Mouse (Mus musculus): ENCODE results near the gene Tmem44. TPM values are rescaled to one million over a fixed set of nuclear protein-coding genes. Genes with fewer than 3 reads are reported as not detected.
A peak's percentile ranks its signal among the peaks of the same experiment; 100 is the strongest.

Gene Tmem44
- polyA plus RNA-seq, 1 experiment from 2014 or later: 69.3 TPM

- Histone ChIP-seq H3K27me3 (no peaks in the 10 kb centered on the region), H3K4me1 (replicated peaks) (no peaks in the 10 kb centered on the region), H3K9me3 (no peaks in the 10 kb centered on the region), H3K27ac (replicated peaks) (no peak overlapping the region), H3K9ac (no peak overlapping the region), H3K4me3 (no peak overlapping the region), H3K4me2 (no peak overlapping the region), H3K36me3 (peaks cover 95% of the 10 kb centered on the region)
- WGBS: 95% methylated on average over 1 of the region's 1 CpGs
- no peak for ATAC-seq (ENCODE audit: low read depth)
Measured at GRCm38 (mm10) chr16:30576392-30576791, 25.8 kb upstream of the Tmem44 start.

- Histone ChIP-seq H3K27ac (replicated peaks) (no peak overlapping the region), H3K9ac (no peak overlapping the region), H3K4me2 (no peak overlapping the region), H3K27me3 (no peaks in the 10 kb centered on the region), H3K4me3 (no peak overlapping the region), H3K36me3 (peaks cover 95% of the 10 kb centered on the region), H3K9me3 (no peaks in the 10 kb centered on the region), H3K4me1 (replicated peaks) (no peaks in the 10 kb centered on the region)
- ATAC-seq (ENCODE audit: low read depth): no peak
- WGBS: 87% methylated on average over 7 of the region's 7 CpGs
Measured at GRCm38 (mm10) chr16:30575815-30576214, 25.2 kb upstream of the Tmem44 start.

- no peak overlapping the region for H3K27ac ChIP-seq (replicated peaks)
- 70% methylated on average over 4 of the region's 4 CpGs for WGBS
- no peak overlapping the region for H3K4me2 ChIP-seq
- H3K4me3 ChIP-seq: no peak overlapping the region
- H3K36me3 ChIP-seq: peaks cover 95% of the 10 kb centered on the region
- no peaks in the 10 kb centered on the region for H3K27me3 ChIP-seq
- no peaks in the 10 kb centered on the region for H3K9me3 ChIP-seq
- H3K4me1 ChIP-seq (replicated peaks): no peaks in the 10 kb centered on the region
- H3K9ac ChIP-seq: no peak overlapping the region
- ATAC-seq (ENCODE audit: low read depth): no peak
Measured at GRCm38 (mm10) chr16:30572239-30572638, 21.6 kb upstream of the Tmem44 start.

- 97% methylated on average over 5 of the region's 5 CpGs for WGBS
- H3K4me1 ChIP-seq (replicated peaks): no peaks in the 10 kb centered on the region
- no peaks in the 10 kb centered on the region for H3K9me3 ChIP-seq
Measured at GRCm38 (mm10) chr16:30571378-30571777, 20.7 kb upstream of the Tmem44 start.

GRCm38 (mm10) chr16:30570173-30570572, 19.5 kb upstream of the Tmem44 start:
- H3K36me3 ChIP-seq: peaks cover 94% of the 10 kb centered on the region
- no peaks in the 10 kb centered on the region for H3K4me1 ChIP-seq (replicated peaks)
- H3K4me2 ChIP-seq: no peak overlapping the region
- 97% methylated on average over 4 of the region's 4 CpGs for WGBS
- H3K4me3 ChIP-seq: no peak overlapping the region
- no peak overlapping the region for H3K9ac ChIP-seq
- no peaks in the 10 kb centered on the region for H3K27me3 ChIP-seq
- no peak overlapping the region for H3K27ac ChIP-seq (replicated peaks)
- ATAC-seq (ENCODE audit: low read depth): no peak
- H3K9me3 ChIP-seq: no peaks in the 10 kb centered on the region

More at GRCm38 (mm10) chr16:30571378-30571777, 20.7 kb upstream of the Tmem44 start:
- H3K27ac ChIP-seq (replicated peaks): no peak overlapping the region
- peaks cover 95% of the 10 kb centered on the region for H3K36me3 ChIP-seq
- no peaks in the 10 kb centered on the region for H3K27me3 ChIP-seq
- no peak overlapping the region for H3K4me2 ChIP-seq
- no peak overlapping the region for H3K4me3 ChIP-seq
- no peak for ATAC-seq (ENCODE audit: low read depth)
- H3K9ac ChIP-seq: no peak overlapping the region

- no peak overlapping the region for H3K4me3 ChIP-seq
- no peaks in the 10 kb centered on the region for H3K9me3 ChIP-seq
- no peak overlapping the region for H3K27ac ChIP-seq (replicated peaks)
- ATAC-seq (ENCODE audit: low read depth): no peak
- H3K9ac ChIP-seq: no peak overlapping the region
- no peak overlapping the region for H3K4me2 ChIP-seq
- H3K27me3 ChIP-seq: no peaks in the 10 kb centered on the region
- H3K36me3 ChIP-seq: peaks cover 97% of the 10 kb centered on the region
- H3K4me1 ChIP-seq (replicated peaks): no peaks in the 10 kb centered on the region
- 85% methylated on average over 6 of the region's 6 CpGs for WGBS
Measured at GRCm38 (mm10) chr16:30565631-30566030, 15.0 kb upstream of the Tmem44 start.

GRCm38 (mm10) chr16:30560601-30561000, 10.0 kb upstream of the Tmem44 start:
- Histone ChIP-seq H3K4me1 (replicated peaks) (no peaks in the 10 kb centered on the region), H3K4me2 (no peak overlapping the region), H3K27ac (replicated peaks) (no peak overlapping the region), H3K27me3 (no peaks in the 10 kb centered on the region), H3K9ac (no peak overlapping the region), H3K4me3 (no peak overlapping the region), H3K36me3 (peaks cover 98% of the 10 kb centered on the region), H3K9me3 (peaks cover 10% of the 10 kb centered on the region)
- no peak for ATAC-seq (ENCODE audit: low read depth)
- 92% methylated on average over 4 of the region's 4 CpGs for WGBS

- Histone ChIP-seq H3K4me3 (no peak overlapping the region), H3K9ac (no peak overlapping the region), H3K4me2 (no peak overlapping the region), H3K27me3 (no peaks in the 10 kb centered on the region), H3K4me1 (replicated peaks) (no peaks in the 10 kb centered on the region), H3K36me3 (peaks cover 94% of the 10 kb centered on the region), H3K9me3 (peaks cover 22% of the 10 kb centered on the region), H3K27ac (replicated peaks) (no peak overlapping the region)
- WGBS: 95% methylated on average over 5 of the region's 5 CpGs
- no peak for ATAC-seq (ENCODE audit: low read depth)
Measured at GRCm38 (mm10) chr16:30559312-30559992, 8.8 kb upstream of the Tmem44 start.

GRCm38 (mm10) chr16:30554109-30554508, 3.5 kb upstream of the Tmem44 start:
- H3K9ac ChIP-seq: no peak overlapping the region
- H3K4me1 ChIP-seq (replicated peaks): peaks cover 16% of the 10 kb centered on the region
- no peak for ATAC-seq (ENCODE audit: low read depth)
- H3K4me3 ChIP-seq: no peak overlapping the region
- H3K9me3 ChIP-seq: peaks cover 23% of the 10 kb centered on the region
- H3K4me2 ChIP-seq: no peak overlapping the region
- no peak overlapping the region for H3K27ac ChIP-seq (replicated peaks)
- WGBS: 95% methylated on average over 8 of the region's 8 CpGs
- H3K36me3 ChIP-seq: peaks cover 42% of the 10 kb centered on the region
- H3K27me3 ChIP-seq: no peaks in the 10 kb centered on the region

GRCm38 (mm10) chr16:30552621-30553338, 2.1 kb upstream of the Tmem44 start:
- Histone ChIP-seq H3K9me3 (peaks cover 23% of the 10 kb centered on the region), H3K4me3 (no peak overlapping the region), H3K36me3 (peaks cover 29% of the 10 kb centered on the region), H3K27ac (replicated peaks) (peak overlapping the region; percentile 73), H3K4me1 (replicated peaks) (peaks cover 29% of the 10 kb centered on the region), H3K27me3 (no peaks in the 10 kb centered on the region), H3K4me2 (no peak overlapping the region), H3K9ac (no peak overlapping the region)
- peak; percentile 3; the same call in 1 of the 2 replicates for ATAC-seq (ENCODE audit: low read depth)
- 34% methylated on average over 11 of the region's 11 CpGs for whole genome bisulfite sequencing

GRCm38 (mm10) chr16:30549966-30550747, 485 bp downstream of the Tmem44 start:
- H3K4me3 ChIP-seq: peak overlapping the region; percentile 67
- H3K9ac ChIP-seq: peak overlapping the region; percentile 89
- H3K4me1 ChIP-seq (replicated peaks): peaks cover 30% of the 10 kb centered on the region
- H3K27me3 ChIP-seq: no peaks in the 10 kb centered on the region
- H3K27ac ChIP-seq (replicated peaks): peak overlapping the region; percentile 82
- peaks cover 24% of the 10 kb centered on the region for H3K36me3 ChIP-seq
- H3K4me2 ChIP-seq: peak overlapping the region; percentile 60
- under 1% methylated on average over 63 of the region's 63 CpGs for WGBS
- ATAC-seq (ENCODE audit: low read depth): peak; percentile 91
- H3K9me3 ChIP-seq: peaks cover 8% of the 10 kb centered on the region

GRCm38 (mm10) chr16:30549516-30549915, 1.1 kb downstream of the Tmem44 start:
- 0 out of 2 replicates have a peak, but pooled peaks have one; percentile 9 for ATAC-seq (ENCODE audit: low read depth)
- Histone ChIP-seq H3K36me3 (peaks cover 27% of the 10 kb centered on the region), H3K27me3 (no peaks in the 10 kb centered on the region)

More at GRCm38 (mm10) chr16:30549516-30549915, 1.1 kb downstream of the Tmem44 start:
- Histone ChIP-seq H3K27ac (replicated peaks) (no peak overlapping the region), H3K4me3 (peak overlapping the region; percentile 67), H3K4me2 (peak overlapping the region; percentile 60), H3K4me1 (replicated peaks) (peaks cover 30% of the 10 kb centered on the region), H3K9ac (peak overlapping the region; percentile 89), H3K9me3 (peaks cover 2% of the 10 kb centered on the region; the same call in 1 of the 2 replicates)
- WGBS: 75% methylated on average over 7 of the region's 7 CpGs
